Mouse (Mus musculus): ENCODE measurements around the gene Chtf18. TPM values are rescaled to one million over a fixed set of nuclear protein-coding genes. Genes with fewer than 3 reads are reported as not detected.

The Chtf18 gene
- polyA plus RNA-seq, 1 experiment from 2014 or later, result 32.0 TPM

- no peaks in the 10 kb centered on the region for H3K36me3 ChIP-seq (ENCODE audit: control insufficient read depth, insufficient read depth, low read length)
- no peak for DNase-seq (ENCODE audit: low spot score)
- no peaks in the 10 kb centered on the region for H3K27me3 ChIP-seq (replicated peaks; ENCODE audit: control insufficient read depth, insufficient read depth, low read length)
- H3K9ac ChIP-seq (ENCODE audit: low read depth, low read length), result no peak overlapping the region
- no peak overlapping the region for H3K27ac ChIP-seq (ENCODE audit: low read depth, low read length)
- 62% methylated on average over 3 of the region's 3 CpGs for WGBS
- H3K4me1 ChIP-seq (replicated peaks; ENCODE audit: control insufficient read depth, insufficient read depth, low read length), result no peaks in the 10 kb centered on the region
- H3K4me3 ChIP-seq (ENCODE audit: low read depth, low read length), result no peak overlapping the region
- ATAC-seq (replicated peaks; ENCODE audit: low FRiP score), result no peak
- no peak overlapping the region for H3K4me2 ChIP-seq
- H3K9me3 ChIP-seq (ENCODE audit: control insufficient read depth, low read length), result no peaks in the 10 kb centered on the region
Observed at GRCm38 (mm10) chr17:25757691-25758090, 30.5 kb upstream of the Chtf18 start.

GRCm38 (mm10) chr17:25756378-25757242 is 29.4 kb upstream of the Chtf18 start:
- no peak overlapping the region for H3K4me2 ChIP-seq
- WGBS, result 68% methylated on average over 9 of the region's 9 CpGs
- H3K36me3 ChIP-seq (ENCODE audit: control insufficient read depth, insufficient read depth, low read length), result no peaks in the 10 kb centered on the region
- ATAC-seq (replicated peaks; ENCODE audit: low FRiP score) (no peak), DNase-seq (ENCODE audit: low spot score) (no peak)
- H3K4me1 ChIP-seq (replicated peaks; ENCODE audit: control insufficient read depth, insufficient read depth, low read length), result no peaks in the 10 kb centered on the region
- H3K9ac ChIP-seq (ENCODE audit: low read depth, low read length), result no peak overlapping the region
- H3K9me3 ChIP-seq (ENCODE audit: control insufficient read depth, low read length), result no peaks in the 10 kb centered on the region
- no peaks in the 10 kb centered on the region for H3K27me3 ChIP-seq (replicated peaks; ENCODE audit: control insufficient read depth, insufficient read depth, low read length)
- no peak overlapping the region for H3K27ac ChIP-seq (ENCODE audit: low read depth, low read length)
- no peak overlapping the region for H3K4me3 ChIP-seq (ENCODE audit: low read depth, low read length)

GRCm38 (mm10) chr17:25755627-25756377 is 28.6 kb upstream of the Chtf18 start:
- WGBS, result 31% methylated on average over 4 of the region's 4 CpGs
- no peaks in the 10 kb centered on the region for H3K36me3 ChIP-seq (ENCODE audit: control insufficient read depth, insufficient read depth, low read length)
- no peak overlapping the region for H3K9ac ChIP-seq (ENCODE audit: low read depth, low read length)
- H3K4me1 ChIP-seq (replicated peaks; ENCODE audit: control insufficient read depth, insufficient read depth, low read length), result no peaks in the 10 kb centered on the region
- no peak for ATAC-seq (replicated peaks; ENCODE audit: low FRiP score)
- no peak for DNase-seq (ENCODE audit: low spot score)
- H3K4me2 ChIP-seq, result no peak overlapping the region
- no peak overlapping the region for H3K27ac ChIP-seq (ENCODE audit: low read depth, low read length)
- H3K9me3 ChIP-seq (ENCODE audit: control insufficient read depth, low read length), result no peaks in the 10 kb centered on the region
- H3K27me3 ChIP-seq (replicated peaks; ENCODE audit: control insufficient read depth, insufficient read depth, low read length), result no peaks in the 10 kb centered on the region
- no peak overlapping the region for H3K4me3 ChIP-seq (ENCODE audit: low read depth, low read length)

GRCm38 (mm10) chr17:25755086-25755485 is 27.9 kb upstream of the Chtf18 start:
- DNase-seq (ENCODE audit: low spot score) (no peak), ATAC-seq (replicated peaks; ENCODE audit: low FRiP score) (no peak)
- WGBS, result 70% methylated on average over 4 of the region's 4 CpGs
- Histone ChIP-seq H3K4me3 (ENCODE audit: low read depth, low read length) (no peak overlapping the region), H3K27ac (ENCODE audit: low read depth, low read length) (no peak overlapping the region), H3K36me3 (ENCODE audit: control insufficient read depth, insufficient read depth, low read length) (no peaks in the 10 kb centered on the region), H3K9ac (ENCODE audit: low read depth, low read length) (no peak overlapping the region), H3K9me3 (ENCODE audit: control insufficient read depth, low read length) (no peaks in the 10 kb centered on the region), H3K27me3 (replicated peaks; ENCODE audit: control insufficient read depth, insufficient read depth, low read length) (no peaks in the 10 kb centered on the region), H3K4me1 (replicated peaks; ENCODE audit: control insufficient read depth, insufficient read depth, low read length) (no peaks in the 10 kb centered on the region), H3K4me2 (no peak overlapping the region)

GRCm38 (mm10) chr17:25754241-25754640 is 27.0 kb upstream of the Chtf18 start, which contains the start of gene Msln:
Gene Msln (minus strand): TSS chr17:25754378.
- DNase-seq (ENCODE audit: low spot score) (no peak), ATAC-seq (replicated peaks; ENCODE audit: low FRiP score) (no peak)
- Histone ChIP-seq H3K36me3 (ENCODE audit: control insufficient read depth, insufficient read depth, low read length) (no peaks in the 10 kb centered on the region), H3K9me3 (ENCODE audit: control insufficient read depth, low read length) (no peaks in the 10 kb centered on the region), H3K4me2 (no peak within 1 kb of the TSS), H3K27ac (ENCODE audit: low read depth, low read length) (no peak within 1 kb of the TSS), H3K4me3 (ENCODE audit: low read depth, low read length) (no peak within 1 kb of the TSS), H3K9ac (ENCODE audit: low read depth, low read length) (no peak within 1 kb of the TSS), H3K4me1 (replicated peaks; ENCODE audit: control insufficient read depth, insufficient read depth, low read length) (no peaks in the 10 kb centered on the region), H3K27me3 (replicated peaks; ENCODE audit: control insufficient read depth, insufficient read depth, low read length) (no peaks in the 10 kb centered on the region)
- WGBS, result 84% methylated on average over 9 of the region's 9 CpGs

GRCm38 (mm10) chr17:25751446-25751845 is 24.2 kb upstream of the Chtf18 start:
- no peaks in the 10 kb centered on the region for H3K36me3 ChIP-seq (ENCODE audit: control insufficient read depth, insufficient read depth, low read length)
- ATAC-seq (replicated peaks; ENCODE audit: low FRiP score) (no peak), DNase-seq (ENCODE audit: low spot score) (no peak)
- no peak overlapping the region for H3K4me3 ChIP-seq (ENCODE audit: low read depth, low read length)
- H3K27me3 ChIP-seq (replicated peaks; ENCODE audit: control insufficient read depth, insufficient read depth, low read length), result no peaks in the 10 kb centered on the region; the same call in 1 of the 2 replicates
- H3K27ac ChIP-seq (ENCODE audit: low read depth, low read length), result no peak overlapping the region
- no peak overlapping the region for H3K9ac ChIP-seq (ENCODE audit: low read depth, low read length)
- no peaks in the 10 kb centered on the region for H3K9me3 ChIP-seq (ENCODE audit: control insufficient read depth, low read length)
- H3K4me2 ChIP-seq, result no peak overlapping the region
- no peaks in the 10 kb centered on the region for H3K4me1 ChIP-seq (replicated peaks; ENCODE audit: control insufficient read depth, insufficient read depth, low read length)
- WGBS, result 58% methylated on average over 5 of the region's 5 CpGs

GRCm38 (mm10) chr17:25749314-25749713 is 22.1 kb upstream of the Chtf18 start:
- Histone ChIP-seq H3K27me3 (replicated peaks; ENCODE audit: control insufficient read depth, insufficient read depth, low read length) (no peaks in the 10 kb centered on the region; the same call in 1 of the 2 replicates), H3K36me3 (ENCODE audit: control insufficient read depth, insufficient read depth, low read length) (no peaks in the 10 kb centered on the region), H3K27ac (ENCODE audit: low read depth, low read length) (no peak overlapping the region), H3K4me2 (no peak overlapping the region), H3K9ac (ENCODE audit: low read depth, low read length) (no peak overlapping the region), H3K4me3 (ENCODE audit: low read depth, low read length) (no peak overlapping the region), H3K4me1 (replicated peaks; ENCODE audit: control insufficient read depth, insufficient read depth, low read length) (no peaks in the 10 kb centered on the region), H3K9me3 (ENCODE audit: control insufficient read depth, low read length) (no peaks in the 10 kb centered on the region)
- DNase-seq (ENCODE audit: low spot score) (no peak), ATAC-seq (replicated peaks; ENCODE audit: low FRiP score) (no peak)
- WGBS, result 75% methylated on average over 6 of the region's 6 CpGs

- Histone ChIP-seq H3K9ac (ENCODE audit: low read depth, low read length) (no peak overlapping the region), H3K9me3 (ENCODE audit: control insufficient read depth, low read length) (no peaks in the 10 kb centered on the region), H3K27ac (ENCODE audit: low read depth, low read length) (no peak overlapping the region), H3K36me3 (ENCODE audit: control insufficient read depth, insufficient read depth, low read length) (no peaks in the 10 kb centered on the region), H3K27me3 (replicated peaks; ENCODE audit: control insufficient read depth, insufficient read depth, low read length) (no peaks in the 10 kb centered on the region; the same call in 1 of the 2 replicates), H3K4me1 (replicated peaks; ENCODE audit: control insufficient read depth, insufficient read depth, low read length) (no peaks in the 10 kb centered on the region), H3K4me2 (no peak overlapping the region), H3K4me3 (ENCODE audit: low read depth, low read length) (no peak overlapping the region)
- DNase-seq (ENCODE audit: low spot score) (no peak), ATAC-seq (replicated peaks; ENCODE audit: low FRiP score) (no peak)
- 88% methylated on average over 4 of the region's 4 CpGs for WGBS
Observed at GRCm38 (mm10) chr17:25748238-25748637, 21.0 kb upstream of the Chtf18 start.
